Mouse (Mus musculus) forebrain, postnatal 0 days (tissue): ENCODE data around the gene Gm10272. TPM values are rescaled to one million over a fixed set of nuclear protein-coding genes. Genes with fewer than 3 reads are reported as not detected.

ENCODE experiments used
- ATAC-seq: fragments of 200-750 bp; cut with Nextera tagmentation; 2 replicates; pipeline ENCODE4 v1.8.0; 2017; ENCODE audit warnings: mild to moderate bottlenecking, moderate library complexity
- DNase-seq: peaks from one replicate; pipeline ENCODE4 v3.0.0-alpha.2; 2015
- H3K27ac ChIP-seq: fragments of 300-500 bp; sonication (generic); 2 replicates; pipeline ENCODE4 v1.5.1; 2014; ENCODE audit warnings: low read depth, mild to moderate bottlenecking, antibody characterized with exemption, low read length, moderate library complexity, mixed read lengths
- H3K27me3 ChIP-seq: fragments of 300-500 bp; sonication (generic); 2 replicates; pipeline ENCODE4 v1.6.1; 2014; ENCODE audit warnings: mild to moderate bottlenecking, low read length, mixed read lengths; ENCODE audit not compliant: insufficient read depth
- H3K36me3 ChIP-seq: fragments of 300-500 bp; sonication (generic); 2 replicates; pipeline ENCODE4 v1.6.1; 2014; ENCODE audit warnings: mild to moderate bottlenecking, moderate library complexity; ENCODE audit not compliant: insufficient read depth
- H3K4me1 ChIP-seq: fragments of 300-500 bp; sonication (generic); 2 replicates; pipeline ENCODE4 v1.6.1; 2014; ENCODE audit warnings: antibody characterized with exemption; ENCODE audit not compliant: insufficient read depth
- H3K4me2 ChIP-seq: fragments of 300-500 bp; sonication (generic); 2 replicates; pipeline ENCODE4 v1.6.1; 2014; ENCODE audit warnings: low read depth, mild to moderate bottlenecking, moderate library complexity
- H3K4me3 ChIP-seq: fragments of 300-500 bp; sonication (generic); 2 replicates; pipeline ENCODE4 v1.5.1; 2014; ENCODE audit warnings: low read depth, low read length, mixed read lengths
- H3K9ac ChIP-seq: fragments of 300-500 bp; sonication (generic); 2 replicates; pipeline ENCODE4 v1.6.1; 2014; ENCODE audit warnings: mild to moderate bottlenecking
- H3K9me3 ChIP-seq: fragments of 300-500 bp; sonication (generic); 2 replicates; pipeline ENCODE4 v1.6.1; 2016; ENCODE audit warnings: low read length
- CTCF ChIP-seq: sonication (generic); IDR thresholded peaks from 2 replicates; pipeline ENCODE4 v1.5.1; 2016; ENCODE audit warnings: antibody characterized with exemption, control low read depth, low read depth
- WGBS: fragments of 180-500 bp; shearing (Covaris S2); extraction: QIAGEN DNeasy Blood & Tissue Kit; methylation state at CpG from one replicate; pipeline ENCODE4 v1.1.7; 2014; 5-methylcytosine and 5-hydroxymethylcytosine counted together
- polyA plus RNA-seq: library from polyadenylated mRNA; unstranded; fragments of >200 nt; fragmentation: Nextera tagmentation; extraction: Ambion mirVana; gene quantifications from 2 replicates; pipeline ENCODE4 v1.2.1, GENCODE M21; 2015
- total RNA-seq: library from RNA; depleted of rRNA; stranded (reverse); fragments of >200 nt; gene quantifications from 2 replicates; pipeline ENCODE4 v1.2.3, GENCODE M21; 2014; rRNA removed

The Gm10272 gene
- total RNA-seq (not detected in 2 replicates), polyA plus RNA-seq (not detected in 2 replicates)

GRCm38 (mm10) chr10:77706326-77706725, at the start of gene Gm10272:
Gene Gm10272, plus strand, starts transcription at chr10:77706626.
- no peaks in the 10 kb centered on the region for H3K9me3 ChIP-seq
- DNase-seq (no peak), ATAC-seq (no peak)
- no peak for TF ChIP-seq CTCF
- no peaks in the 10 kb centered on the region for H3K27me3 ChIP-seq
- H3K36me3 ChIP-seq = no peaks in the 10 kb centered on the region
- no peak within 1 kb of the TSS for H3K4me2 ChIP-seq
- H3K4me3 ChIP-seq = no peak within 1 kb of the TSS
- H3K9ac ChIP-seq = no peak within 1 kb of the TSS
- no peak within 1 kb of the TSS for H3K27ac ChIP-seq
- 93% methylated on average over 1 of the region's 1 CpGs for WGBS
- H3K4me1 ChIP-seq = no peaks in the 10 kb centered on the region

- H3K4me3 ChIP-seq = no peak overlapping the region
- H3K27ac ChIP-seq = no peak overlapping the region
- DNase-seq = no peak
- H3K9me3 ChIP-seq = no peaks in the 10 kb centered on the region
- H3K36me3 ChIP-seq = no peaks in the 10 kb centered on the region
- H3K27me3 ChIP-seq = no peaks in the 10 kb centered on the region
- no peak for ATAC-seq
- H3K4me1 ChIP-seq = no peaks in the 10 kb centered on the region
- TF ChIP-seq CTCF = no peak
- no peak overlapping the region for H3K9ac ChIP-seq
- H3K4me2 ChIP-seq = no peak overlapping the region
- WGBS = 77% methylated on average over 15 of the region's 15 CpGs
Observed at GRCm38 (mm10) chr10:77658286-77658994, 48.0 kb upstream of the Gm10272 start.

- Histone ChIP-seq H3K4me3 (no peak overlapping the region), H3K27ac (no peak overlapping the region), H3K9ac (no peak overlapping the region), H3K9me3 (no peaks in the 10 kb centered on the region), H3K36me3 (no peaks in the 10 kb centered on the region), H3K4me2 (no peak overlapping the region), H3K4me1 (no peaks in the 10 kb centered on the region), H3K27me3 (no peaks in the 10 kb centered on the region)
- 58% methylated on average over 43 of the region's 43 CpGs for WGBS
- DNase-seq (no peak), ATAC-seq (no peak)
- TF ChIP-seq CTCF = no peak
Observed at GRCm38 (mm10) chr10:77663949-77664665, 42.3 kb upstream of the Gm10272 start.

GRCm38 (mm10) chr10:77666342-77666741, 40.1 kb upstream of the Gm10272 start:
- Histone ChIP-seq H3K4me2 (no peak overlapping the region), H3K9ac (no peak overlapping the region), H3K9me3 (no peaks in the 10 kb centered on the region), H3K4me1 (no peaks in the 10 kb centered on the region), H3K27ac (no peak overlapping the region), H3K27me3 (no peaks in the 10 kb centered on the region), H3K36me3 (no peaks in the 10 kb centered on the region), H3K4me3 (no peak overlapping the region)
- WGBS = 67% methylated on average over 8 of the region's 8 CpGs
- no peak for ATAC-seq
- DNase-seq = no peak
- TF ChIP-seq CTCF = no peak

- Histone ChIP-seq H3K27me3 (no peaks in the 10 kb centered on the region), H3K4me1 (no peaks in the 10 kb centered on the region), H3K4me3 (no peak overlapping the region), H3K27ac (no peak overlapping the region), H3K9me3 (no peaks in the 10 kb centered on the region), H3K4me2 (no peak overlapping the region), H3K9ac (no peak overlapping the region), H3K36me3 (no peaks in the 10 kb centered on the region)
- DNase-seq (no peak), ATAC-seq (no peak)
- TF ChIP-seq CTCF = no peak
- 69% methylated on average over 4 of the region's 4 CpGs for WGBS
Observed at GRCm38 (mm10) chr10:77667402-77667801, 39.0 kb upstream of the Gm10272 start.

GRCm38 (mm10) chr10:77670710-77671109, 35.7 kb upstream of the Gm10272 start:
- ATAC-seq (no peak), DNase-seq (no peak)
- no peak for TF ChIP-seq CTCF
- no peaks in the 10 kb centered on the region for H3K36me3 ChIP-seq
- H3K27me3 ChIP-seq = no peaks in the 10 kb centered on the region
- H3K27ac ChIP-seq = no peak overlapping the region
- no peaks in the 10 kb centered on the region for H3K4me1 ChIP-seq
- no peak overlapping the region for H3K4me3 ChIP-seq
- no peak overlapping the region for H3K9ac ChIP-seq
- H3K9me3 ChIP-seq = no peaks in the 10 kb centered on the region
- 75% methylated on average over 4 of the region's 4 CpGs for WGBS
- H3K4me2 ChIP-seq = no peak overlapping the region

- Histone ChIP-seq H3K27ac (no peak overlapping the region), H3K27me3 (no peaks in the 10 kb centered on the region), H3K4me2 (no peak overlapping the region), H3K9ac (no peak overlapping the region), H3K4me3 (no peak overlapping the region), H3K4me1 (no peaks in the 10 kb centered on the region), H3K9me3 (no peaks in the 10 kb centered on the region), H3K36me3 (no peaks in the 10 kb centered on the region)
- 88% methylated on average over 4 of the region's 4 CpGs for WGBS
- no peak for ATAC-seq
- no peak for DNase-seq
- no peak for TF ChIP-seq CTCF
Observed at GRCm38 (mm10) chr10:77671519-77671918, 34.9 kb upstream of the Gm10272 start.
